Mouse (Mus musculus) layer of hippocampus, postnatal 36 days (tissue): ENCODE measurements around the gene Mnd1. TPM values are rescaled to one million over a fixed set of nuclear protein-coding genes. Genes with fewer than 3 reads are reported as not detected.

Experiments
- DNase-seq, 2 experiments: peaks; one replicate each; pipeline ENCODE4 v3.0.0; 2022
- total RNA-seq, 2 experiments: library from RNA; stranded (reverse); gene quantifications; 2 replicates each; pipeline ENCODE4 v1.2.3; 2021

The Mnd1 gene
- total RNA-seq, 2 experiments from 2014 or later: 2.3 to 3.1 TPM

GRCm38 (mm10) chr3:84041739-84042138, 113.8 kb downstream of the Mnd1 start:
- DNase-seq: no peak

GRCm38 (mm10) chr3:84040476-84041082, 115.0 kb downstream of the Mnd1 start:
- no peak for DNase-seq

DNA sequence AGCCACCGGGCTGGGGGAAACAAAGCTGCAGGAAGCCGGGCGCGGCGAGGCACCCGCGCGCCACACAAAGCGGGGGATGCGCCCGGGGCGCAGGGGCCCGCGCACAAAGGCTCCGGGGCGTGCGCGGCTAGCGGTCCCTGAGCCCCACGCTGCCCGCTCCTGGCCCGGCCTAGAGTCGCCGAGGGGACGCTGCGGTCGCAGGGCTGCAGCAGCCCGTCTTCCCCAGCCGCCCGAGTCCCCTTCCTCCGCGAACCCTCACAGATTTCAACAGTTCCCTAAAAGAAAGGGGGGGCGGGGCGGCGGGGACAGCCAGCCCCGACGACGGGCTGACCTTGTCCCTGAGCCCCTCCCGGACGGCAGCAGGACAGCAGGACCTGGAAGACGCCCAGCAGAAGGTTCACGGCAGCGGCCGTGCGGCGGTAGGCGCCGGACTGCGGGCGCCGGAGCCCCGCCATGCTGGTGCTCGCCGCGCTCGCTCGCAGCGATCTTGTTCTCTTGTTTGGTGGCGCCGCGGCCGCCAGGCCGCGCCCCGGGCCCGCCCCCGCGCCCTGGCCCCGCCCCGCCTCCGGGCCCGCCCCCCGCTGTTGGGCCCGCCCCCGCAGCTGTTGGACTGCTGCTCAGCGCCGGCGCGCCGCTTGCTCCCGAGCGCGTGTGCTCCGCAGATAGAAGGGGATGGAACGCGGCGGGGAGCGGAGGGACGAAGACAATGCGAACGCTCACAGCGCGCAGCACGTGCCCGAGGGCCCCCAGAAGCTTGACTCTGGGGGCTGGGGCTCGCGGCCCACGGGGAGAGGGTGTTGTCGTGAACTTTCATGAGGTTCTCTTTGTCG, 115.7 kb downstream of the Mnd1 start, which contains the start of gene Tmem131l:
Gene Tmem131l (minus strand): TSS at position 530 of the 830 bp plus-strand sequence.
- DNase-seq: peak; percentile 64 to 72

- DNase-seq: no peak
These were observed 116.5 kb downstream of the Mnd1 start for GRCm38 (mm10) chr3:84038981-84039645.

- DNase-seq: no peak
These were observed 117.5 kb downstream of the Mnd1 start for GRCm38 (mm10) chr3:84038126-84038525.

Other genes with a start within 250 kb of the Mnd1 start
- 10 to 100 TPM; 30.8 to 37.4 TPM for gene Tmem131l, start 115.6 kb downstream of the Mnd1 start, total RNA-seq
- not detected for gene Gm6525, start 18.3 kb upstream of the Mnd1 start, total RNA-seq
- 100 to 1,000 TPM; 410 to 433 TPM for gene Trim2, start 151.1 kb upstream of the Mnd1 start, total RNA-seq